Mouse (Mus musculus) brain, embryonic 14.5 days (tissue): ENCODE results near the gene Gdap1l1.

Source experiments
- CTCF ChIP-seq: fragments of 200-500 bp; IDR thresholded peaks from 2 replicates; pipeline ENCODE4 v1.5.1; 2012; ENCODE audit warnings: inconsistent platforms, mild to moderate bottlenecking, moderate library complexity, borderline replicate concordance; ENCODE audit not compliant: insufficient read depth, insufficient read length; ENCODE audit errors: extremely low read depth
- POLR2A ChIP-seq: fragments of 200-500 bp; IDR thresholded peaks from 2 replicates; pipeline ENCODE4 v1.6.1; 2012; ENCODE audit warnings: mild to moderate bottlenecking, inconsistent platforms, borderline replicate concordance; ENCODE audit not compliant: poor library complexity, insufficient read depth, insufficient read length, severe bottlenecking; ENCODE audit errors: extremely low read depth

GRCm38 (mm10) chr2:163493031-163493430, 54.8 kb downstream of the Gdap1l1 start:
- TF ChIP-seq CTCF (no peak), POLR2A (no peak)
